In the genomic region with DNA sequence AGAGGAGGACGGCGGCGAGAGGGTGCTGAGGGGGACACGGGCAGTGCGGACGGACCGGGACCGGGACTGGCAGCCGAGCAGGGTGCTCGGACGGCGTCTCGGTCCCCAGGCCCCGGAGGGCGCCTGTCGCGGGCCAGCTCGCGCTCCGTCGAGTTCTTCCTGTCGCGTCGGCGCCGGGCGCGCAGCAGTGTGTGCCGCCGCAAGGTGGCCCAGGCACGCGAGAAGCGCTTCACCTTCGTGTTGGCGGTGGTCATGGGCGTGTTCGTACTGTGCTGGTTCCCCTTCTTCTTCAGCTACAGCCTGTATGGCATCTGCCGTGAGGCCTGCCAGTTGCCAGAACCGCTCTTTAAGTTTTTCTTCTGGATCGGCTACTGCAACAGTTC, we compare ENCODE assay signal across 8 mouse cellular contexts. TPM values are rescaled to one million over a fixed set of nuclear protein-coding genes. Genes with fewer than 3 reads are reported as not detected.
DNase-seq lines count a peak whose midpoint lies in the region; ATAC-seq and TF ChIP-seq lines count a peak whose summit lies in the region.

No protein-coding gene starts in this region.

- peak overlapping the region; percentile 96 for H3K4me2 ChIP-seq in heart, embryonic 12.5 days
- 0 out of 2 replicates have a peak overlapping the region, but pooled peaks have one; percentile 9 for H3K4me2 ChIP-seq in stomach, embryonic 16.5 days (ENCODE audit: low read depth, low read length)

- no peaks in the 10 kb centered on the region for H3K9me3 ChIP-seq in heart, embryonic 12.5 days (replicated peaks)
- no peaks in the 10 kb centered on the region for H3K9me3 ChIP-seq in limb, embryonic 10.5 days (replicated peaks)
- H3K9me3 ChIP-seq in stomach, embryonic 16.5 days (replicated peaks; ENCODE audit: control insufficient read depth, low read length): no peaks in the 10 kb centered on the region

- no peak for ATAC-seq in heart, embryonic 12.5 days (ENCODE audit: insufficient number of reproducible peaks, low FRiP score)
- no peak for ATAC-seq in stomach, embryonic 16.5 days (ENCODE audit: insufficient read depth, low FRiP score)

- intact Hi-C loops in heart, postnatal 36 days (cut with DNase I): no loop called here
- intact Hi-C loops in left cerebral cortex, postnatal 10 days (cut with DNase I): loop anchor here (5.0 kb wide), 1 partner anchor 67 kb away; no protein-coding TSS in a partner anchor

- TF ChIP-seq POLR2A in testis, adult 2 months (IDR thresholded peaks at IDR 0.05; ENCODE audit: control insufficient read depth, low read depth, low read length): no peak

- H3K27ac ChIP-seq in heart, embryonic 12.5 days (ENCODE audit: poor library complexity, severe bottlenecking): no peak overlapping the region
- H3K27ac ChIP-seq in testis, adult 2 months (ENCODE audit: control insufficient read depth, insufficient read depth, low read depth, low read length): no peak overlapping the region
- no peak overlapping the region for H3K27ac ChIP-seq in limb, embryonic 10.5 days
- H3K27ac ChIP-seq in stomach, embryonic 16.5 days (ENCODE audit: low read length): no peak overlapping the region

- DNase-seq in heart, postnatal 36 days: no peak
- no peak for DNase-seq in testis, postnatal 14 days (ENCODE audit: low spot score)
- peak; percentile 42 for DNase-seq in limb, embryonic 10.5 days (ENCODE audit: low spot score)
- no peak for DNase-seq in layer of hippocampus, postnatal 14 days (ENCODE audit: low spot score in 2 of 2)
- DNase-seq in left cerebral cortex, postnatal 10 days (ENCODE audit: extremely low spot score in 1 of 2, low spot score in 2 of 2): no peak

- H3K9ac ChIP-seq in heart, embryonic 12.5 days: no peak overlapping the region
- H3K9ac ChIP-seq in stomach, embryonic 16.5 days (ENCODE audit: low read length): no peak overlapping the region

- 4% methylated on average over 40 of the region's 40 CpGs for WGBS in heart, embryonic 12.5 days
- WGBS in limb, embryonic 10.5 days: 12% methylated on average over 30 of the region's 40 CpGs
- WGBS in stomach, embryonic 16.5 days: 5% methylated on average over 40 of the region's 40 CpGs

- peak overlapping the region; percentile 59 for H3K4me3 ChIP-seq in heart, embryonic 12.5 days
- peak overlapping the region; percentile 2 for H3K4me3 ChIP-seq in testis, adult 2 months (ENCODE audit: control insufficient read depth, low read depth, low read length)
- peak overlapping the region; percentile 57 for H3K4me3 ChIP-seq in limb, embryonic 10.5 days
- peak overlapping the region; percentile 14; the same call in 1 of the 2 replicates for H3K4me3 ChIP-seq in stomach, embryonic 16.5 days (replicated peaks; ENCODE audit: low read length)

- H3K4me1 ChIP-seq in heart, embryonic 12.5 days (replicated peaks): peaks cover 27% of the 10 kb centered on the region
- H3K4me1 ChIP-seq in testis, adult 2 months (ENCODE audit: control insufficient read depth, insufficient read depth, low read length): peaks cover 18% of the 10 kb centered on the region
- peaks cover 26% of the 10 kb centered on the region for H3K4me1 ChIP-seq in limb, embryonic 10.5 days
- peaks cover 5% of the 10 kb centered on the region; the same call in 1 of the 2 replicates for H3K4me1 ChIP-seq in stomach, embryonic 16.5 days (ENCODE audit: control insufficient read depth, insufficient read depth, low read length)

- no peaks in the 10 kb centered on the region for H3K36me3 ChIP-seq in heart, embryonic 12.5 days
- no peaks in the 10 kb centered on the region for H3K36me3 ChIP-seq in testis, adult 2 months (ENCODE audit: control insufficient read depth, insufficient read depth, low read length)
- H3K36me3 ChIP-seq in limb, embryonic 10.5 days: no peaks in the 10 kb centered on the region
- H3K36me3 ChIP-seq in stomach, embryonic 16.5 days (ENCODE audit: control insufficient read depth, insufficient read depth, low read length): no peaks in the 10 kb centered on the region

- peaks cover 97% of the 10 kb centered on the region for H3K27me3 ChIP-seq in heart, embryonic 12.5 days (replicated peaks)
- no peaks in the 10 kb centered on the region for H3K27me3 ChIP-seq in testis, adult 2 months (ENCODE audit: control insufficient read depth, insufficient read depth, low read length)
- peaks cover 96% of the 10 kb centered on the region for H3K27me3 ChIP-seq in limb, embryonic 10.5 days (ENCODE audit: low read depth, poor library complexity, severe bottlenecking)
- H3K27me3 ChIP-seq in stomach, embryonic 16.5 days (ENCODE audit: control insufficient read depth, insufficient read depth, low read length): peaks cover 65% of the 10 kb centered on the region

- TF ChIP-seq CTCF in testis, adult 2 months (IDR thresholded peaks at IDR 0.05; ENCODE audit: control insufficient read depth, insufficient read depth, insufficient replicate concordance, low read depth, low read length): no peak

RNA-seq across cellular contexts. Expression of gene Adra2c, which starts 2.7 kb away (rescaled TPM):
- polyA plus RNA-seq in heart, embryonic 12.5 days (2016; fragmentation: Nextera tagmentation; extraction: Ambion mirVana): 0.06 TPM in 2 replicates
- total RNA-seq in heart, postnatal 36 days (2021): under 1 TPM; 0.33 to 0.43 TPM
- polyA plus RNA-seq in testis, adult 2 months (2012; rRNA removed): 0.10 and 0.26 TPM in 2 replicates
- polyA plus RNA-seq in limb, embryonic 10.5 days (2016; fragmentation: Nextera tagmentation; extraction: Ambion mirVana): not detected in 2 replicates
- polyA plus RNA-seq in stomach, embryonic 16.5 days (2015; fragmentation: Nextera tagmentation; extraction: Ambion mirVana): not detected in 2 replicates
- 10 to 100 TPM; 17.3 to 18.8 TPM for total RNA-seq in layer of hippocampus, postnatal 14 days (2021)
- 10 to 100 TPM in 1 of 2 experiments, 1 to 10 TPM in 1; 6.5 to 12.0 TPM for total RNA-seq in left cerebral cortex, postnatal 10 days (2021)

Comparison
In these comparisons a context has a peak if more than half of its experiments do, and no peak if none do; other contexts are left out.
1. H3K4me3 ChIP-seq: peak in every context shown above with its lines; median percentile 59 in heart, embryonic 12.5 days; 57 in limb, embryonic 10.5 days; 14 in stomach, embryonic 16.5 days; 2 in testis, adult 2 months.